Mouse (Mus musculus) spleen, adult 2 months (tissue): Measurements from ENCODE around the gene Myo1h.

Experiments used
- CTCF ChIP-seq: fragments of 200-500 bp; IDR thresholded peaks from 2 replicates; pipeline ENCODE4 v1.5.1; 2011; ENCODE audit warnings: mild to moderate bottlenecking, inconsistent platforms; ENCODE audit not compliant: insufficient read depth, insufficient read length, insufficient replicate concordance; ENCODE audit errors: extremely low read depth
- POLR2A ChIP-seq: fragments of 200-500 bp; IDR thresholded peaks from 2 replicates; pipeline ENCODE4 v1.6.1; 2011; ENCODE audit warnings: low read depth, low read length, inconsistent platforms

DNA sequence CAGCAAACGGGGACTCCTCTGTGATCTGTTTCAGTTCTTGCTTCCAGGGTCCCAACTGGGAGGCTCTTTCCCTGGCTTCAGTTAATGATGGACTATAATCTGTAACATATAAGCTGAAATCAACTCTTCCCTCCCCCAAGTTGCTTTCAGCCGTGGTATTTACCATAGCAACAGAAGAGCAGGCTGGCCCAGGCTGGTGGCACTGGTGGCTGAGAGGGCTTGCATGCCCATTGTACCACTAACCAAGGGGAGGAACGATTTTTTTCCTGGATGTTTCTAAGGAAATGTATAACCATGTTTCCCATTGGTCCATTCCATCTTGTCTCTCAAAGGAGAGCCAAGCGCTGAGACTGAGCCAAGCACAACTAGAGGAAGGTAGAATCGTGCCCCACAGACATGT, 570 bp upstream of the Myo1h start:
- TF ChIP-seq POLR2A (no peak), CTCF (no peak)
